Mouse (Mus musculus): ENCODE data around the gene Gm28729. TPM values are rescaled to one million over a fixed set of nuclear protein-coding genes. Genes with fewer than 3 reads are reported as not detected.

The Gm28729 gene
- polyA plus RNA-seq (2012; rRNA removed), result 0.05 and 0.08 TPM in 2 replicates

GRCm38 (mm10) chr9:96524972-96525506 lies at the start of gene Gm28729:
TSS of gene Gm28729 (minus strand) at chr9:96525264.

GRCm38 (mm10) chr9:96478071-96478888 lies 46.8 kb downstream of the Gm28729 start, which contains the start of gene Rnf7:
TSS of gene Rnf7 (minus strand) at chr9:96478675.

Other genes starting within 250 kb of the Gm28729 start
- 31.4 and 60.7 TPM in 2 replicates for gene Atp1b3, start 160.8 kb downstream of the Gm28729 start, polyA plus RNA-seq (2012; rRNA removed)
- 46.7 and 64.4 TPM in 2 replicates for gene Rnf7, start 46.6 kb downstream of the Gm28729 start, polyA plus RNA-seq (2012; rRNA removed)
- gene Rasa2, start 106.4 kb upstream of the Gm28729 start, polyA plus RNA-seq (2012; rRNA removed), result 0.45 and 0.80 TPM in 2 replicates
- 2.6 and 2.9 TPM in 2 replicates for gene Zbtb38, start 227.6 kb upstream of the Gm28729 start, polyA plus RNA-seq (2012; rRNA removed)